Mouse (Mus musculus): ENCODE results near the gene Mad2l1. TPM values are rescaled to one million over a fixed set of nuclear protein-coding genes. Genes with fewer than 3 reads are reported as not detected.

Gene Mad2l1
- polyA plus RNA-seq (2015; fragmentation: Nextera tagmentation; extraction: Ambion mirVana), result 65.7 and 68.7 TPM in 2 replicates

DNA sequence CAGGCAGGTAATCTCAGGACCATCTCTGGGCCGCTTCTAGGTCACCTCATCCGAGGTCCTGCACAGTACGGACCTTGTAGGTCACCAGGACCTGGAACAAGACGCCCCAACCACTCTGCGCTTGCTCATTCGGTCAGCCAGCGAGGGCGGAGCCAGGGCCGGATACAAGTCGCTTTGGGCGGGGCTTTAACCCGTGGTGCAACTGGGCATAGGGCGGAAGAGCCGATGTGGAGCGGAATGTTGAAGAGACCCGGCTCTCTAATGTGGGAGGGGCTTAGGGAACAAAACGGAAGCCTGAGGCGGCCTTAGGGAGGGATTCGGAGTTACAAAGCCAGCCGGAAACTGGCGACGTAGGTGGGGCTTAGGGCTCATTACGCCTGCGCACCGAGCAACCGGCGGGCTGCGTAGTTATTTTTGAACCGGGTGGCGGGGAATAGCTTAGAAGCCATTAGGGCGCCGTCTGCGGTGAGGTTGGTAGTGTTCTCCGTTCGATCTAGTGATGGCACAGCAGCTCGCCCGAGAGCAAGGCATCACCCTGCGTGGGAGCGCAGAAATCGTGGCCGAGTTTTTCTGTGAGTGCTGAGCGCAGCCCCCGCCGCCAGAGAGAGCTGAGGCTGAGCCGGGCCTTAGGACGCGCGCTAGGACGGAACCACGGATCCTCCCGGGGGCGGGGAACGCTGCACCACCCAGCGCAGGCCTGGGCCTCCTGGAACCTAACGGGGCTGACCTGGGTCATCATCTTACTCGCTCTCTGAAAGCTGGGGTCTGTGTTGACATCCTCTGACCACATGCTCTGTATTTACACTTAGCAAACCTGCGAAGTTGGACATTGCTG is at the start of gene Mad2l1:
TSS of gene Mad2l1 (plus strand) at position 363 of the 835 bp plus-strand sequence.
- ATAC-seq (ENCODE audit: insufficient number of reproducible peaks, low FRiP score, low TSS enrichment, low read depth), result peak; percentile 100
- peak within 1 kb of the TSS; percentile 91 for H3K27ac ChIP-seq
- no peaks in the 10 kb centered on the region for H3K27me3 ChIP-seq
- H3K4me2 ChIP-seq, result peak within 1 kb of the TSS; percentile 68
- no peaks in the 10 kb centered on the region for H3K9me3 ChIP-seq
- H3K36me3 ChIP-seq, result peaks cover 9% of the 10 kb centered on the region
- peak within 1 kb of the TSS; percentile 48 for H3K9ac ChIP-seq
- peaks cover 11% of the 10 kb centered on the region for H3K4me1 ChIP-seq
- under 1% methylated on average over 57 of the region's 57 CpGs for WGBS
- H3K4me3 ChIP-seq, result peak within 1 kb of the TSS; percentile 69

DNA sequence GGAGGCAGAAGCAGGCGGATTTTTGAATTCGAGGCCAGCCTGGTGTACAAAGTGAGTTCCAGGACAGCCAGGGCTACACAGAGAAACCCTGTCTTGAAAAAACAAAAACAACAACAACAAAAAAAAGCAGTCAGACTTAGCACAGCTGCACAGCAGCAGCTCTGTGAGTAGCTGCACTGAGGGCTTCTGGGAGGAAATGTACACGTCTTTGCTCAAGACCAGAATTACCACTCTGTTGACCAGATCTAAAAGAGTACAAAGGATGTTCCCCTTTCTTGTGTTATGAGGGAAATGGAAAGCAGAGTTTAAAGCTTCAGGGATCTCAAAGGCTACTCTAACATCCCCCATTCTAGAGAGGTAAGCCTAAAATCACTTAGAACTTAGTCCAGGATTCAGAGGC is 41.5 kb upstream of the Mad2l1 start:
- no peaks in the 10 kb centered on the region for H3K27me3 ChIP-seq
- WGBS, result 78% methylated on average over 3 of the region's 3 CpGs

DNA sequence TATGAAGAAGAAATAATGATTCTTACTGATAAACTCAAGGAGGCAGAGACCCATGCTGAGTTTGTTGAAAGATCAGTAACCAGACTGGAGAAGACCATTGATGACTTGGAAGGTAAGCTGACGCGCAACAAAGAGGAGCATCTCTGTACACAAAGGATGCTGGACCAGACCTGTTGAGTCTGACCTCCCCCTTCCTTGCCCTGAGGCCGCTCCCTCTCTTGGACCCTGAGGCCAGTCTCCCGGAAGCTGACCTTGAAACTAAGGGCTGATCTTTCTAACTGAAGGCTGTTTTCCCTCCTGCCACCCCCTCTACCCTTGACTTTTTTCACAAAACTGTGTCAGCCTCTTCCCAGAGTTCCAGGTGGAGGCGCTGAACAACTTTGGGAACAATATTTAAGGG is 18.8 kb upstream of the Mad2l1 start:
- 94% methylated on average over 5 of the region's 5 CpGs for WGBS
- no peak for ATAC-seq (ENCODE audit: insufficient number of reproducible peaks, low FRiP score, low TSS enrichment, low read depth)
- no peaks in the 10 kb centered on the region for H3K36me3 ChIP-seq
- no peak overlapping the region for H3K9ac ChIP-seq
- H3K9me3 ChIP-seq, result no peaks in the 10 kb centered on the region
- H3K4me1 ChIP-seq, result no peaks in the 10 kb centered on the region
- H3K27me3 ChIP-seq, result no peaks in the 10 kb centered on the region
- H3K4me2 ChIP-seq, result no peak overlapping the region
- H3K27ac ChIP-seq, result no peak overlapping the region
- no peak overlapping the region for H3K4me3 ChIP-seq

More for the DNA sequence above, 41.5 kb upstream of the Mad2l1 start:
- H3K4me2 ChIP-seq, result no peak overlapping the region
- H3K4me1 ChIP-seq, result no peaks in the 10 kb centered on the region
- H3K9ac ChIP-seq, result no peak overlapping the region
- no peak for ATAC-seq (ENCODE audit: insufficient number of reproducible peaks, low FRiP score, low TSS enrichment, low read depth)
- H3K27ac ChIP-seq, result no peak overlapping the region
- H3K9me3 ChIP-seq, result no peaks in the 10 kb centered on the region
- no peak overlapping the region for H3K4me3 ChIP-seq
- no peaks in the 10 kb centered on the region for H3K36me3 ChIP-seq

DNA sequence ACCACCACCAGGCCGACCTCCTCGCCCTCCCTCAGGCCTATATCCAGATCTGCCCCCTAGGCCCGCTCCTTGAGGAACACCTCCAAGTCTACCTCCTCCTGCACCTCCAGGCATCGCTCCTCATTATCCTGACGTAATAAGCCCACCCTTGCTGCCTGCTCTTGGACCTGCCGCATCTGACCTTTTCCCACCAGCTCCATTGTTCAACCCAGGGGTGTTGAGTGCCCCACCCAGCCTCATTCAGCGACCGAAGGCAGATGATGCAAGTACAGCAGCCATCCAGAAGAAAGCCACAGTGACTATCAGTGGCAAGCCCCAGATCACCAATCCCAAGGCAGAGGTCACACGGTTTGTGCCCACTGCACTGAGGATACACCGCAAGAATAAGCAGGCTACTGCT is 6.8 kb upstream of the Mad2l1 start:
- H3K4me3 ChIP-seq, result no peak overlapping the region
- H3K36me3 ChIP-seq, result no peaks in the 10 kb centered on the region
- no peaks in the 10 kb centered on the region for H3K27me3 ChIP-seq
- no peaks in the 10 kb centered on the region for H3K9me3 ChIP-seq
- H3K9ac ChIP-seq, result no peak overlapping the region
- no peaks in the 10 kb centered on the region for H3K4me1 ChIP-seq
- 95% methylated on average over 10 of the region's 10 CpGs for WGBS
- ATAC-seq (ENCODE audit: insufficient number of reproducible peaks, low FRiP score, low TSS enrichment, low read depth), result no peak
- H3K27ac ChIP-seq, result no peak overlapping the region
- H3K4me2 ChIP-seq, result no peak overlapping the region

DNA sequence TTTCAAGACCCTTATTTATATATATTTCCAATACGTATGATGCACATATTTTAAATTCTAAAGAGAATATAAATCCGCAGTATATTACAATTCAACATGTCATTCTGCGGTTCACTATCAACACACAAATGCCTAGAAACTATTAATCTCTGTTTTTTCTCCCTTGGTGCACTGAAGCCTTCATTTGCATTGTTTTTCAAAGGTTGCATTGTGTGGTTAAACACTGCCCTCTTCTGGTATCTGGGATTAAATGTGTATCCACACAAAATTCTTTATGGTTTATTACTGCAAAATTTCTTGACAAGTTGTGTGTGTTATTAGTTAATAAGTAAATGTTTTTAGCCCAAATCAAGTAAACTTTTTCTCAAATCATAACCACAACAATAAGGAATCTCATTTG is 1.9 kb upstream of the Mad2l1 start:
- no peaks in the 10 kb centered on the region for H3K36me3 ChIP-seq
- 33% methylated on average over 3 of the region's 3 CpGs for WGBS
- H3K9ac ChIP-seq, result no peak overlapping the region
- H3K27me3 ChIP-seq, result no peaks in the 10 kb centered on the region
- H3K4me1 ChIP-seq, result peaks cover 11% of the 10 kb centered on the region
- no peak overlapping the region for H3K4me2 ChIP-seq
- H3K27ac ChIP-seq, result no peak overlapping the region
- ATAC-seq (ENCODE audit: insufficient number of reproducible peaks, low FRiP score, low TSS enrichment, low read depth), result no peak
- no peak overlapping the region for H3K4me3 ChIP-seq
- no peaks in the 10 kb centered on the region for H3K9me3 ChIP-seq

DNA sequence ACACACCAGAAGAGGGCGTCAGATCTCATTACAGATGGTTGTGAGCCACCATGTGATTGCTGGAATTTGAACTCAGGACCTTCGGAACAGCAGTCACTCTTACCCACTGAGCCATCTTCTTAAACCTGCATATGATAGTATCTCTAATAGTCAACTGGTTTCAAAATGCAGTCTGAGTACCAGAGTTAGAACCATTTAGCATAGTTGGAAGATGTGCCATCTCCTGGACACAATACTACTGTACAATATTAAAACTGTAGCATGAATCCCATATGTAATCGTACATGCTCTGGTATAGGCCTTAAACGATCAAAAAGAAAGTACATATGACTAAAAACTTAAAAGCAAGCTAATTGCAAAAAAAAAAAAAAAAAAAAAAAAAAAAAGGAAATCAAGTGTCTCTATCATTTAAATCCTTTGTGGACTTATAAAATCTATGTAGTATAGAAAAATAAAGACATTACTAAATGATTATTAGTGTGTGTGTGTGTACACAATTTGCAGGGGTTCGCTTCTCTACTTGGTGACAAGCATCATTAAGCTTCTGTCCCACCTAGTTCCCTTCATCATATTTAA is 736 bp upstream of the Mad2l1 start:
- Histone ChIP-seq H3K4me2 (peak overlapping the region; percentile 68), H3K9me3 (no peaks in the 10 kb centered on the region), H3K4me3 (peak overlapping the region; percentile 69), H3K27ac (peak overlapping the region; percentile 91), H3K36me3 (peaks cover 4% of the 10 kb centered on the region), H3K9ac (0 out of 2 replicates have a peak overlapping the region, but pooled peaks have one; percentile 31), H3K4me1 (peaks cover 11% of the 10 kb centered on the region), H3K27me3 (no peaks in the 10 kb centered on the region)
- WGBS, result 71% methylated on average over 5 of the region's 5 CpGs
- ATAC-seq (ENCODE audit: insufficient number of reproducible peaks, low FRiP score, low TSS enrichment, low read depth), result no peak

DNA sequence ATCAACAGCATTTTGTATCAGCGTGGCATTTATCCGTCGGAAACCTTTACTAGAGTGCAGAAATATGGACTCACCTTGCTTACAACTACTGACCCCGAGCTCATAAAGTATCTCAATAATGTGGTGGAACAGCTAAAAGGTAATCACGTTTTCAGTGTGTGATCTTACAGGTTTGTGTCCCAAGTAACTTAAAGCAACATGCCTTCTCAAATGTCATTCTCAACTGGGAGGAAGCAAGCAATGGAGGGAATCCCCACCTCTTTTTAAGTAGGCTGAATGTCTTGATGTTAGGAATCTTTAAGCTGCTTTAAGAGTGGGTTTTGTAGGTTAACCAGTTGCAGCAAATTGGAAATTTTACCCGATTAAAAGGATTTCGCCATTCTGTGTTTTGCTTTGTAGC is 776 bp downstream of the Mad2l1 start:
- H3K4me2 ChIP-seq, result peak overlapping the region; percentile 68
- H3K36me3 ChIP-seq, result peaks cover 9% of the 10 kb centered on the region
- 14% methylated on average over 7 of the region's 7 CpGs for WGBS
- no peaks in the 10 kb centered on the region for H3K9me3 ChIP-seq
- peak overlapping the region; percentile 91; the same call in 1 of the 2 replicates for H3K27ac ChIP-seq
- peak overlapping the region; percentile 69 for H3K4me3 ChIP-seq
- H3K27me3 ChIP-seq, result no peaks in the 10 kb centered on the region
- no peak for ATAC-seq (ENCODE audit: insufficient number of reproducible peaks, low FRiP score, low TSS enrichment, low read depth)
- H3K4me1 ChIP-seq, result peaks cover 11% of the 10 kb centered on the region
- H3K9ac ChIP-seq, result peak overlapping the region; percentile 48; the same call in 1 of the 2 replicates

DNA sequence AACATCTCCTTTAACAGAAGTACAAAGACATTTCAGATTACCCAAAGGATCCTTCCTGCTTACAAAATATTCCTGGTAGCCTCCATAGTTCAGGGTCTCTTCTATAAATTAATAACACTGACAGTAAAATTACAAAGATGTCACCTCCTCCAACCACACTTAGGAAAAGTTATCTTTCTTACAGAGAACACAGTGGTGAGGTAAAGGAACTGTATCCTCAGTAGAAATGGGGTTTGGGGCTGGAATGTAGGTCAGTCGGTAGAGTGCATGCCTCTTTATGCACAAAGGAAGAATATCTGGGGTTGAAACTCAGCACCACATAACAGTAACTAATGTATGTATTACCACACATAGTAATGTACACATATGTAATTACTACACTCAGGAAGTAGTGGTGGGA is 24.8 kb downstream of the Mad2l1 start, which contains the start of gene Vmn1r32:
TSS of gene Vmn1r32 (minus strand) at position 101 of the 400 bp plus-strand sequence.
- Histone ChIP-seq H3K9ac (no peak within 1 kb of the TSS), H3K27me3 (no peaks in the 10 kb centered on the region), H3K4me2 (no peak within 1 kb of the TSS), H3K9me3 (no peaks in the 10 kb centered on the region), H3K4me3 (no peak within 1 kb of the TSS), H3K36me3 (no peaks in the 10 kb centered on the region), H3K27ac (no peak within 1 kb of the TSS), H3K4me1 (no peaks in the 10 kb centered on the region)
- WGBS, result 84% methylated on average over 1 of the region's 1 CpGs
- ATAC-seq (ENCODE audit: insufficient number of reproducible peaks, low FRiP score, low TSS enrichment, low read depth), result no peak

DNA sequence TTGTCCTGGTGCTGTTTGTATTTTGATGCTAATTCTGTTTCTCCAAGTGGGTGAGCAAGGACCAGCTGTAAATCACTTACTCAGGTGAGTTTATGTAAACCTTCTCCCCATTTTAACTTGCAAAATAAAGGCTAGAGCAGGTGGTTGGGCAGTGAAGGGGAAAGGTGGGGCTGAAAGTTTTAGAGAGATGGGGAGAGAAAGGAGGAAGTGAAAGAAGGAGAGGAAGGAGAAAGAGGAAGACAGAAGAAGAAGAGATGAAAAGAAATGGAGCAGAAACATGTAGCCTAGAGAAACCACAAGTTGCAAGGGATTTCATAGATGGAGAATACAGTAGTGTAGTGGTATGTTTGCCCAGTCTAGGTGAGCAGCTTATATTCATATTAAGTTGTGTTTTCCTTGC is 60.6 kb downstream of the Mad2l1 start:
- Histone ChIP-seq H3K4me1 (no peaks in the 10 kb centered on the region), H3K36me3 (no peaks in the 10 kb centered on the region), H3K9ac (no peak overlapping the region), H3K27me3 (no peaks in the 10 kb centered on the region), H3K4me3 (no peak overlapping the region), H3K4me2 (no peak overlapping the region), H3K27ac (no peak overlapping the region), H3K9me3 (no peaks in the 10 kb centered on the region)
- ATAC-seq (ENCODE audit: insufficient number of reproducible peaks, low FRiP score, low TSS enrichment, low read depth), result no peak

Other genes starting within 250 kb of the Mad2l1 start
- gene Vmn1r32, start 24.7 kb downstream of the Mad2l1 start, polyA plus RNA-seq (2015; fragmentation: Nextera tagmentation; extraction: Ambion mirVana), result not detected in 2 replicates
- not detected in 2 replicates for gene Vmn1r33, start 82.9 kb downstream of the Mad2l1 start, polyA plus RNA-seq (2015; fragmentation: Nextera tagmentation; extraction: Ambion mirVana)
- not detected in 2 replicates for gene Vmn1r34, start 108.5 kb downstream of the Mad2l1 start, polyA plus RNA-seq (2015; fragmentation: Nextera tagmentation; extraction: Ambion mirVana)
- not detected in 2 replicates for gene Vmn1r35, start 150.5 kb downstream of the Mad2l1 start, polyA plus RNA-seq (2015; fragmentation: Nextera tagmentation; extraction: Ambion mirVana)
- gene Vmn1r36, start 183.8 kb downstream of the Mad2l1 start, polyA plus RNA-seq (2015; fragmentation: Nextera tagmentation; extraction: Ambion mirVana), result not detected in 2 replicates
- not detected in 2 replicates for gene Vmn1r37, start 194.0 kb downstream of the Mad2l1 start, polyA plus RNA-seq (2015; fragmentation: Nextera tagmentation; extraction: Ambion mirVana)
- not detected in 2 replicates for gene Vmn1r38, start 247.2 kb downstream of the Mad2l1 start, polyA plus RNA-seq (2015; fragmentation: Nextera tagmentation; extraction: Ambion mirVana)

Data from limb, embryonic 15.5 days (tissue).